Mouse (Mus musculus): ENCODE results near the gene Chd5.

Gene Chd5

GRCm38 (mm10) chr4:152318517-152319234 is 19.8 kb upstream of the Chd5 start, which contains the start of gene Rnf207:
TSS of gene Rnf207 (minus strand) at chr4:152318993.
- peak; percentile 66 for DNase-seq

DNA sequence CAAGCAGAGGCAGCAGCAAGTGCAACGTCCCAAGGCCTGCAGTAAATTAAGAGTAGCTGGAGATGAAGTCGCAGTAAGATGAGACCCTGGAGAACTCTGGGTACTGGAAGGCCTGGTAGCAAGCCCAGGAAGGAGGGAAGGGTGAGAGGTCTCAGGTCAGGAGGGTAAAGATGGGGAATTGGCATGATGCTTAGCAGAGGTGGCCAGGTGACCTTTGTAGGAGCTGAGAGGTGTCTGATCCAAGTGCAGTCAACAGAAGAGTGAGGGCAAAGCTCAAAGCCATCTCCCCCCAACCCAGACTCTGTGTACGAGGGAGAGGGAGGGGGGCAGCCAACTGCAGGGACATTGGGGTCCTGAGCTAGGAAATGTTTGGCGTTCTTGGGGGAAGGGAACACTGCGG is 17.0 kb upstream of the Chd5 start:
- DNase-seq: peak; percentile 64

DNA sequence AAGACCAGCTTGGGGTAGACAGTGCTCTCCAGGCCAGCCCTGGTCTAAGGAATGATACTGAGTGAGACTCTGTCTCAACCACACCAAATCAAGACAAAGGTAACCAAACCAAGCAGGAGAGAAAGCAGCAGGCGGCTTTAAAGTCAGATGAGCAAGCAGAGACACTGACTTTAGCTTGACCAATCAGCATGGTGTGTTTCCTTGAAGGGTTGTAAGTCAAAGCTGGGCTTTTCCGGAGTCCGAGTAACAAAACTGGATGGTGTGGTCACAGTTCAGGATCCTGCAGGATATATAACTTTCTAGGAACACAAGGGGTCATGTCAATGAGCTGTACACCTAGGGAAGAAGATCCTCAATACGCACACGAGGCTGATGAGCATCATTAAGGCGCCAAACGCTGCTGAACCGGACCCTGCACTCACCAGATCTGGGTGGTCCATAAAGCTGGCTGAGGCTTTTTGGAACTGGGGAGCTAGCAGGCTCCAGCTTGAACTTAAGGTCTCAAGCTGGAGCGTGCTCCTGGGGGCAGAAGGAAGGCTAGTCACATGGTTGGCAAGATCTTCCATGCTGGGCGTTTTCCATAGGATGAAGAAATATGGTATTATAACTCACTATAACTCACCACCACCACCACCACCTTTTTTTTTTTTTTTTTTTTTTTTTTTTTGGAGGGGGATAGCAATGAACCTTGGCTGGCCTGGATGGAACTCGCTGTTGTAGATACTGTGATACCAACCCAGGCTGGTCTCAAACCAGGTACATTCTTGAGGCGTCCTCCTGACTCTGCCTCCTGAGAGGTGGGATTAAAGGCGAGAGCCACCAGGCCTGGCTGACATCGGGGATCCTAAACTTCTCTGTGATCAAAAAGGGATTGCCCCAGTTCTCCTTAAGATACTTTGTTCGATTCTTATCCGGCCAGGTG is 13.5 kb upstream of the Chd5 start:
- no peak for DNase-seq

GRCm38 (mm10) chr4:152325574-152326411 is 12.7 kb upstream of the Chd5 start, which contains the start of gene Rpl22:
TSS of gene Rpl22 (plus strand) at chr4:152325742.
- peak; percentile 97 for DNase-seq

DNA sequence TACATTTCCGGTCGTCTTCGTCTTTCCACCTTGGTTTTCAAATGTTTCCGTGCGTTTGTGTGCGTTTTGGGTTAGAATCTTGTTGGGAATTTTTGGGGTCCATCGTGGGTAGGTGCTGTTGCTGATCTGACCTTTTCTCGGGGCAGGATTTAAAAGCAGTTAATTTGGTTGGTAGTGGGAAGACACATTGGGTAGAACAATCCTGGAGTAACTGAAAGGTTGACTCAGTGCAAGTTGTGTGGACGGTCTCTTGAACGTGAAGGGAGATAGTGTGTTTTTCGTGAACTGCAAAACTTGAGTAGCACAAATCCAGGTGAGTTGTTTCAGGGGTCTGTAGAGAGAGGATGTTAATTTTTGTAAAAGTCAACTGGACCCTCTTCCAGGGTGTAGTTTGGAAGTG is 11.9 kb upstream of the Chd5 start:
- DNase-seq: no peak

GRCm38 (mm10) chr4:152328691-152329090 is 9.8 kb upstream of the Chd5 start:
- no peak for DNase-seq

GRCm38 (mm10) chr4:152332952-152333351 is 5.5 kb upstream of the Chd5 start:
- DNase-seq: peak; percentile 64

- DNase-seq: no peak
These were observed 4.9 kb upstream of the Chd5 start for GRCm38 (mm10) chr4:152333587-152333986.

DNA sequence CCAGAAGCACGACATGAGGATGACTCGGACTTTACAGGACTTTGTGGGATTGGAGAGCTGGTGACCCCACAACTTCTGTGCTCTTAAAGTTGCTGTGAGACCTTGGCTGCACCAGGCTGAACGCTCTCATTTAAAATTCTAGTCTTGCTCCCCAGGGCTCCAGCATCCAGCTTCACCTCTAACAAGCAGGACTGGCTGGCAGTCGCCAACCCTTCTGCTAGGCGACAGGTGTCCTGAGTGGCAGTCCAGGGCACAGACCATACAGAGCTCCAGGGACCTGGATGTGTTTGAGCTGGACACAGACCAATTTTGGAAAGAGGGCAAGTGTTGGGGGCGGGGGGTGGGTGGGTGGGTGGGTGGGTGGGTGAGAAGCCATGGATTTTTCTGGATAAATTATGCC is 679 bp upstream of the Chd5 start:
- DNase-seq: no peak

- DNase-seq: no peak
These were observed 891 bp downstream of the Chd5 start for GRCm38 (mm10) chr4:152339293-152339790.

DNA sequence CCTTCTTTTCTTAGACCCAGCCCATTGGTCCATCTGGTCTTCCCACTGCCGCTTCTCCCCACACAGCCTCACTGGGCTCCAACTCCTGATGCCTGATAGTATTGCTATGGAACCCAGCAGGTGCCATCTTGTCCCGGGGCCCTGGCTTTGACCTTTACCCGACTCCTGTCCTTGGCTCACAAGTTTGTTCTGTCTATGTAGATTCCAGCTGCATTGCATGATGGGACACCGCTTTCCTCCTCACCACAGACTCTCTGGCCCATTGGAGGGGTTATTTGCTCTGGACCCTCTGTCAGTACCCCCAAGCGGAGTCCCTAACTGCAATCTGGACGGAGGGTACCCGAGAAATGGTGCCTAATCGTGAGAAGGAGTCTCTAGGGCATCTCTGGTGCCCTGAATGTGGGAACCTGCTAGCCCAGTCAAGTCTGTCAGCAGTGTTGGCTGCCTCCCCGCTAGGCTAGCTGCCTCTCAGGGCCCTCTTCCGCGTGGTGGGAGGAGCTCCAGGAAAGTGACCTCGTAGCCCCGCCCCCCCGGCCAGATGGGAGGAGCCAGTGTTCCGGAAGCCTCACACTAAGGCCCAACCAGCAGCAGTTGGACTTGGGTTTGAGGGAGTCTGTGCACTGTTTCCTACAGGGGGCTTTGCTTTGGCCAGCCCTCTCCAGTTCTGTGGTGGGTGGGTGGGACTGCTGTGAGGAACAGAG is 2.3 kb downstream of the Chd5 start:
- DNase-seq: no peak

DNA sequence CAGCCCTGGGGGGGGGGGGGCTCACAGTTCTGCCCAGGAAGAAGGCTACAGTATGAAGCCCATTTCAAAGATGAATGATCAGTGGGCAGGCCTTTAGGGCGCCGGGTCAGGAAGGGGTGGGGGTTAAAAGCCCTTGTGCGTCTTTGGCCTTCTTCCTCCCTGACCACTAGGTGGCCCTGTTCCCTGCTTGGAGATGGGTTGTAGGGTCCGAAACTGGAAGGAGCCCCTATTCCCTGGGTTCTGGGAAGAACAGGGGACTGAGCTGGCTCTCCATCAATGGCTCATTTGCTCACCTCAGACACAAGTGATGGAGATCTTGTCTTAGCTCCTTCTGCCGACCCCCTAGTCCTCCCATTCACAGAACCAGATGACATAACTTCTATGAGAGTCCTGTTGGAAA is 4.8 kb downstream of the Chd5 start:
- DNase-seq: no peak

DNA sequence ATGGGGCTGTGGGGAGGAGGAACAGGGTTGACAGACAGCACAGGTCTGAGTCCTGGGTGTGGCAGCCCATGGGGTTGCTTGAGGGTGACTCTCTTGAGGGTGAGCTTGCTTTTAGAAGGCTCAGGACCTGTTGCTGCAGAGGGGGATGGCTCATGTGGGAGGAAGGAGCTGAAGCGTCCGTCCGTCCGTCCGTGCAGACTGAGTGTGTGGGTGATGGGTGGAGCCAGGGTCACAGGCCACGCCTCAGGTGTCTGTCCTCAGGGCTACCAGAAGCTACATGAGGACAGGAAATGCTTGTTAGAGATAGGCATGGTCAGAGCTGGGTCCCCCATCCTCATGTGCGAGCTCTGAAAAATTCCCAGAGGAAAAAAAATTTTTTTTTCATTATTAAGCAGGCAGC is 6.2 kb downstream of the Chd5 start:
- no peak for DNase-seq

DNA sequence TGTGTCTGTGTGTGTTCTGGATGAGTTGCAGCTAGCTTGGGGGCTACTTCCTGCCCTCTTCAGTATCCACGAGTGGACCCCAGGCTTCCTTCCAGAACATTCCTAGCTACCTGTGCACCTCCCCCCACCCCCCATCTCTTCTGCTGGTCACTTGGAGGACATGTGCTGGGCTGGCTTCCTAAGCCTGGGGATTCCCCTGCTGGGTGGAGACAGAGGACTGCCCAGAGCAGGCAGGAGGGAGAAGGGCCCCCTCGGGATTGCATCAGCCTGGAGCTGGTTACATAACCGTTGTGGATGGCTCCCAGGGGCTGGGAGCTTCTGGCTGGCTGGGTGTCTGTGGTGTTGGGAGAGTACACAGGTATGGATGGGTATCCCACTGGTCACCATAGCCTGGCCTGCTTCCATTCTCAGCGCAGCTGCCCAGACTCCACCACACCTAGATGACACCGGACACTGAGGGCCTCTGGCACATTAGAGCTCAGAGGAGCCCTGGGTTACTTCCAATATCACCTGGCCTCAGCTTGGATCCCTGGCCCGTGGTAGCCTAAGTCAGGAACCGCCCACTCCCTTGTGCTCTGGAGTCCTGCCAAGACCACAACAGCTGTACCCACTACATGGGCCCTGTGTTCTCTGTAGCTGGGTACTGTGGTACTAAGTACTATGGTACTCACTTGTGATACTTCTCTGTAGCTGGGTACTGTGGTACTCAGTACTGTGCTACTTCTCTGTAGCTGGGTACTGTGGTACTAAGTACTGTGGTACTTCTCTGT is 6.9 kb downstream of the Chd5 start:
- DNase-seq: no peak

DNA sequence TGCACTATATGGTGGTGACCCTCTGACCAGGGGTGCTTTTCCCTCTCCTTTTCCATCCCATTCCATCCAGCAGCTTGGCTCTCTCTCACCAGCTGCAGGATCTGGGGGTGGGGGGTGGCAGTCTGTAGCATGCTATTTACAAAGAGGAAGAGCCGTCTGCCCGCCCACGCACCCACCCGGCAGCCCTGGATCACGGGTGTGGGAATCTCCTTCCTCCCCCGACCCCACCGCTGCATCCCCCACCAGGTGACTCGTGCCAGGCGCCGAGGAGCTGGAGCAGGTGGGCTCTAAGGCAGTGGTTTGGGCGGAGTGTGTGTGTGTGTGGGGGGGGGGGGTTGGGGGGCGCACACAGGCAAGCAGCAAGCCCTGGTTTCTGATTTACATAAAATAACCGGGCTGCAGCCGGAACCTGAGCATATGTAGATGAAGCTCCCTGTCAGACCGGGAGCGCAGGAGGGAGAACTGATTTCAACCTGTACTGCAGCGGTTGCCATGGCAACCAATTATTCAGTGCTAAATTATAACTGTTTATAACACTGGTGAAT is 11.5 kb downstream of the Chd5 start:
- DNase-seq: no peak

DNA sequence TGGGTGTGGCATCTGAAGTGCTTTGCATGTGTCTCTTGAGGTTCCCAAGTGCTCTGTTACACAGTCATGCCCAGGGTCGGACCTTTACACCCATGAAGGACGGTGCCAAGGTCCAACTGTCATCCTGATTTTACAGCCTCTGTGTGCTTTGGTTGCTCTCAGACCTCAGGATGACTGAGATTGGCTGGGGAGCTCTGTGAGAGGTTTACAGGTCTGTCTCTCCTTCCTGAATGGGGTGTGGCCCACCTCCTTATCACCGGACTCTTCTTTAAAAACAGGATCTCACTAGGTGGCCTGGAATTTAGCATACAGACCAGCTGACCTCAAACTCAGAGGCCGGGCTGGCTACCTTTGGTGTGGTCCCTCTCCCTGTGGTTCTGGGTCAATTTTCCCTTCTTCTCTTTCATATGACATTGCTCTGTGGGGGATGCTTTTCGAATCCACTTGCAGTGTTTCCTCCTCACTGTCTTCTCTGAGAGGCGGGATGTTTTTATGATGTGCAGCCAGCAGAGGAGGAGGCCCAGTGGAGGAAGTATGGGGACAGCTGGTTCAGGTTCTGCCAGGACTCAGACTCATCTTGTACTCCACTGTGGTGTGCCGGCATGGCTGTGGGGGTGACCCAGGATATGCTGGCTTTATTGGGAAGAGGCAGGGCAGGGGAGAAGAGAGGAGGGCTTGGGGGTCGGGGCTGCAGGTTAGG is 12.4 kb downstream of the Chd5 start:
- no peak for DNase-seq

- no peak for DNase-seq
These were observed 13.2 kb downstream of the Chd5 start for GRCm38 (mm10) chr4:152351422-152352305.

DNA sequence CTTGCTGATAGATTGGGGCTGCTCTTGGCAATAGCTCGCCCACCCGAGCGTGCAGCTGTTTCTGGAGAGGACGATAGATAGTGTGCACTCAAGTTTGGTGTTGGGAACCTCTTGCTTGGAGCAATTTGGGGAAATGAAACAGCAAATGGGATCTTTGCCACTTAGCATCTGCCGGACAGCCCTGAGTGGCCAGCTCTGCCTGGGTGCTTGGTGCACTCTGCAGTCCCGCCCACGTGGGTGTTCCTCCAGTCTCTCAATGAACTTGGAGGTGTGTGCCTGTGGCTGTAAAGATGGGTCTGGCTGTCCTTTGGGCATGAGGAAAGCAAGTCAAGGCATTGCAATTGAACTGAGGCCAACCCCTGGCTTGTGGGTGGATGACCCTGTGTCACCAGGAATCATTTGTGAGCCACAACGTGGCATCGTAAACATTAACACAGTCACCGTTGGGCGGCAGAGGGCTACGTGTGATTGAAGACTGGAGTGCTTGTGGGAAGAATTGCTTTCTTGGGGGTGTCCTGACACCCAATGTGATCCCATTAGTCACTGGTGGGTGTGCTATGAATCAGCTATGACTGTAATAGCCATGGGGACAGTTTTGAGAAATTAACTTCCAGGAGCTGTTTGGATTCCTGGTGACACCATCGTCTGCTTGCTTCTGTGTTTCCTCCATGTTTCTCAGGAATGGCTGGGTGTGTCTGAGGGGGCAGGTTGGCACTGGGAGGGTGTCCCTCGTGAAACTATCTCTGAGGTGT is 15.6 kb downstream of the Chd5 start:
- DNase-seq: no peak

DNA sequence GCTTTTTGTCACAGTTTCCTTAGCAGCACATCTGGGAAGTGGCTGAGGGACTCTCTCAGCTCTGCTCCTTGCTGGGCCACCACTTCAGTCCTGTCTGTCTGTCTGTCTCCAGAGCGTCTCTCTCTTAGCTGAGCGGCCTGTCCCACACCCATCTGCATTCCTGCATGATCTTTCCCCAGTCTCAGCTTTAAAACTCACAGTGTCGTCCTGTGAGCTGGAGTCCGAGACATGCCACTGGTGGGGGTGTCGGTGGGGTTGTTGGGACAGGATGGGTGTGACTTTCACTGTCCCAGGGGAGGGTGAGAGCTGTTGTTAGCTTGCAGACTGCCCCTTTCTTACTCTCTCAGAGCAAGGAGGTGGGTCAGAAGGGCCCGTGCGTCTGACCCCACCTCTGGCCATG is 17.2 kb downstream of the Chd5 start:
- DNase-seq: no peak

Data from kidney, adult 9 months (tissue).